Mouse (Mus musculus): ENCODE measurements around the gene Scarf2. TPM values are rescaled to one million over a fixed set of nuclear protein-coding genes. Genes with fewer than 3 reads are reported as not detected.
A peak's percentile ranks its signal among the peaks of the same experiment; 100 is the strongest.

Scarf2 gene
- polyA plus RNA-seq, 1 experiment: 15.5 TPM

GRCm38 (mm10) chr16:17809711-17810110, 12.6 kb downstream of the Scarf2 start:
- peak; percentile 68 for DNase-seq (ENCODE audit: low read depth)
- TF ChIP-seq CTCF (IDR thresholded peaks at IDR 0.05; ENCODE audit: borderline replicate concordance, extremely low read depth, insufficient read depth, insufficient read length) (no peak), POLR2A (IDR thresholded peaks at IDR 0.05; ENCODE audit: borderline replicate concordance, extremely low read depth, insufficient read depth, insufficient read length, poor library complexity, severe bottlenecking) (no peak)

GRCm38 (mm10) chr16:17812120-17812519, 15.0 kb downstream of the Scarf2 start:
- TF ChIP-seq CTCF (IDR thresholded peaks at IDR 0.05; ENCODE audit: borderline replicate concordance, extremely low read depth, insufficient read depth, insufficient read length): peak; percentile 51; the same call in 1 of the 2 replicates
- TF ChIP-seq POLR2A (IDR thresholded peaks at IDR 0.05; ENCODE audit: borderline replicate concordance, extremely low read depth, insufficient read depth, insufficient read length, poor library complexity, severe bottlenecking): no peak
- peak; percentile 69 for DNase-seq (ENCODE audit: low read depth)

- TF ChIP-seq CTCF (IDR thresholded peaks at IDR 0.05; ENCODE audit: borderline replicate concordance, extremely low read depth, insufficient read depth, insufficient read length) (no peak), POLR2A (IDR thresholded peaks at IDR 0.05; ENCODE audit: borderline replicate concordance, extremely low read depth, insufficient read depth, insufficient read length, poor library complexity, severe bottlenecking) (no peak)
- no peak for DNase-seq (ENCODE audit: low read depth)
Measured at GRCm38 (mm10) chr16:17813173-17813572, 16.1 kb downstream of the Scarf2 start.

GRCm38 (mm10) chr16:17815411-17816402, 18.6 kb downstream of the Scarf2 start:
- peak; percentile 91 for DNase-seq (ENCODE audit: low read depth)
- TF ChIP-seq CTCF (IDR thresholded peaks at IDR 0.05; ENCODE audit: borderline replicate concordance, extremely low read depth, insufficient read depth, insufficient read length) (peak; percentile 92), POLR2A (IDR thresholded peaks at IDR 0.05; ENCODE audit: borderline replicate concordance, extremely low read depth, insufficient read depth, insufficient read length, poor library complexity, severe bottlenecking) (peak; percentile 59; the same call in 1 of the 2 replicates)

- DNase-seq (ENCODE audit: low read depth): no peak
- TF ChIP-seq CTCF (IDR thresholded peaks at IDR 0.05; ENCODE audit: borderline replicate concordance, extremely low read depth, insufficient read depth, insufficient read length): no peak
Measured at GRCm38 (mm10) chr16:17816528-17816927, 19.4 kb downstream of the Scarf2 start.

- TF ChIP-seq CTCF (IDR thresholded peaks at IDR 0.05; ENCODE audit: borderline replicate concordance, extremely low read depth, insufficient read depth, insufficient read length): no peak
- DNase-seq (ENCODE audit: low read depth): no peak
Measured at GRCm38 (mm10) chr16:17826500-17826899, 29.4 kb downstream of the Scarf2 start.

GRCm38 (mm10) chr16:17828229-17828628, 31.1 kb downstream of the Scarf2 start:
- DNase-seq (ENCODE audit: low read depth): no peak
- TF ChIP-seq CTCF (IDR thresholded peaks at IDR 0.05; ENCODE audit: borderline replicate concordance, extremely low read depth, insufficient read depth, insufficient read length): no peak
- no peak for TF ChIP-seq POLR2A (IDR thresholded peaks at IDR 0.05; ENCODE audit: borderline replicate concordance, extremely low read depth, insufficient read depth, insufficient read length, poor library complexity, severe bottlenecking)

GRCm38 (mm10) chr16:17828867-17829266, 31.8 kb downstream of the Scarf2 start:
- no peak for TF ChIP-seq CTCF (IDR thresholded peaks at IDR 0.05; ENCODE audit: borderline replicate concordance, extremely low read depth, insufficient read depth, insufficient read length)
- no peak for TF ChIP-seq POLR2A (IDR thresholded peaks at IDR 0.05; ENCODE audit: borderline replicate concordance, extremely low read depth, insufficient read depth, insufficient read length, poor library complexity, severe bottlenecking)
- no peak for DNase-seq (ENCODE audit: low read depth)

- DNase-seq (ENCODE audit: low read depth): no peak
- TF ChIP-seq CTCF (IDR thresholded peaks at IDR 0.05; ENCODE audit: borderline replicate concordance, extremely low read depth, insufficient read depth, insufficient read length) (no peak), POLR2A (IDR thresholded peaks at IDR 0.05; ENCODE audit: borderline replicate concordance, extremely low read depth, insufficient read depth, insufficient read length, poor library complexity, severe bottlenecking) (no peak)
Measured at GRCm38 (mm10) chr16:17830385-17831178, 33.5 kb downstream of the Scarf2 start.

GRCm38 (mm10) chr16:17831781-17832180, 34.7 kb downstream of the Scarf2 start:
- no peak for TF ChIP-seq POLR2A (IDR thresholded peaks at IDR 0.05; ENCODE audit: borderline replicate concordance, extremely low read depth, insufficient read depth, insufficient read length, poor library complexity, severe bottlenecking)
- TF ChIP-seq CTCF (IDR thresholded peaks at IDR 0.05; ENCODE audit: borderline replicate concordance, extremely low read depth, insufficient read depth, insufficient read length): peak; percentile 42; the same call in 1 of the 2 replicates
- DNase-seq (ENCODE audit: low read depth): peak; percentile 36

GRCm38 (mm10) chr16:17832821-17833220, 35.7 kb downstream of the Scarf2 start, which contains the start of gene B830017H08Rik:
B830017H08Rik (plus strand) TSS chr16:17833121.
- TF ChIP-seq CTCF (IDR thresholded peaks at IDR 0.05; ENCODE audit: borderline replicate concordance, extremely low read depth, insufficient read depth, insufficient read length) (no peak), POLR2A (IDR thresholded peaks at IDR 0.05; ENCODE audit: borderline replicate concordance, extremely low read depth, insufficient read depth, insufficient read length, poor library complexity, severe bottlenecking) (no peak)

More at GRCm38 (mm10) chr16:17832821-17833220, 35.7 kb downstream of the Scarf2 start, which contains the start of gene B830017H08Rik:
- no peak for DNase-seq (ENCODE audit: low read depth)
